Mouse (Mus musculus) kidney, adult 18-20 months (tissue): ENCODE measurements at regions not wholly inside any gene's neighbourhood (a gene's known extent, or its start where the extent isn't known, plus 50 kb on each side); places are given as distances from the start of the nearest gene placed in this dataset.

Experiments used
- DNase-seq: peaks from one replicate; pipeline ENCODE4 v3.0.0; 2021

- DNase-seq, result no peak
Measured at GRCm38 (mm10) chr5:51922494-51922893, 267.8 kb downstream of the Dhx15 start.

GRCm38 (mm10) chr5:51917812-51918448, 272.4 kb downstream of the Dhx15 start:
- DNase-seq, result peak; percentile 47

- no peak for DNase-seq
Measured at GRCm38 (mm10) chr5:51914731-51915130, 275.6 kb downstream of the Dhx15 start.

- DNase-seq, result no peak
Measured at GRCm38 (mm10) chr5:51908861-51909260, 281.5 kb downstream of the Dhx15 start.

- no peak for DNase-seq
Measured at GRCm38 (mm10) chr5:51906315-51907109, 283.8 kb downstream of the Dhx15 start.

- no peak for DNase-seq
Measured at GRCm38 (mm10) chr5:51894159-51894558, 296.2 kb downstream of the Dhx15 start.

- DNase-seq, result no peak
Measured at GRCm38 (mm10) chr5:51891341-51891740, 299.0 kb downstream of the Dhx15 start.

- no peak for DNase-seq
Measured at GRCm38 (mm10) chr5:51888404-51888803, 301.9 kb downstream of the Dhx15 start.

- DNase-seq, result no peak
Measured at GRCm38 (mm10) chr5:51882594-51882993, 307.7 kb downstream of the Dhx15 start.

GRCm38 (mm10) chr5:51882173-51882572, 308.1 kb downstream of the Dhx15 start:
- DNase-seq, result no peak

- DNase-seq, result no peak
Measured at GRCm38 (mm10) chr5:51876846-51877245, 309.3 kb upstream of the Ppargc1a start.

- no peak for DNase-seq
Measured at GRCm38 (mm10) chr5:51873571-51873970, 306.0 kb upstream of the Ppargc1a start.

GRCm38 (mm10) chr5:51871735-51872134, 304.2 kb upstream of the Ppargc1a start:
- DNase-seq, result no peak

- no peak for DNase-seq
Measured at GRCm38 (mm10) chr5:51868223-51868713, 300.7 kb upstream of the Ppargc1a start.

GRCm38 (mm10) chr5:51866002-51866401, 298.5 kb upstream of the Ppargc1a start:
- DNase-seq, result no peak

GRCm38 (mm10) chr5:51860496-51860895, 293.0 kb upstream of the Ppargc1a start:
- DNase-seq, result no peak

- DNase-seq, result no peak
Measured at GRCm38 (mm10) chr5:51853456-51854124, 286.1 kb upstream of the Ppargc1a start.

- no peak for DNase-seq
Measured at GRCm38 (mm10) chr5:51850091-51850490, 282.6 kb upstream of the Ppargc1a start.

GRCm38 (mm10) chr5:51849236-51849635, 281.7 kb upstream of the Ppargc1a start:
- DNase-seq, result no peak

GRCm38 (mm10) chr5:51842189-51842588, 274.7 kb upstream of the Ppargc1a start:
- DNase-seq, result no peak

GRCm38 (mm10) chr5:51841763-51842162, 274.2 kb upstream of the Ppargc1a start:
- no peak for DNase-seq

GRCm38 (mm10) chr5:51840638-51841329, 273.3 kb upstream of the Ppargc1a start:
- DNase-seq, result no peak

- DNase-seq, result no peak
Measured at GRCm38 (mm10) chr5:51839292-51839691, 271.8 kb upstream of the Ppargc1a start.
